Mouse (Mus musculus): ENCODE measurements around the gene Tbcd. TPM values are rescaled to one million over a fixed set of nuclear protein-coding genes. Genes with fewer than 3 reads are reported as not detected.

Tbcd gene
- 68.5 and 99.9 TPM in 2 replicates for polyA plus RNA-seq (2012; rRNA removed)

GRCm38 (mm10) chr11:121451753-121452635 is at the start of gene Tbcd:
Gene Tbcd (plus strand): TSS chr11:121451949.
- DNase-seq (ENCODE audit: low read depth), result peak; percentile 75

- DNase-seq (ENCODE audit: low read depth), result no peak
These were observed 44.2 kb upstream of the Tbcd start for GRCm38 (mm10) chr11:121407366-121408155.

- no peak for DNase-seq (ENCODE audit: low read depth)
These were observed 37.0 kb upstream of the Tbcd start for GRCm38 (mm10) chr11:121414762-121415161.

- no peak for DNase-seq (ENCODE audit: low read depth)
These were observed 36.4 kb upstream of the Tbcd start for GRCm38 (mm10) chr11:121415351-121415750.

GRCm38 (mm10) chr11:121417971-121418370 is 33.8 kb upstream of the Tbcd start:
- no peak for DNase-seq (ENCODE audit: low read depth)

GRCm38 (mm10) chr11:121418932-121419331 is 32.8 kb upstream of the Tbcd start:
- DNase-seq (ENCODE audit: low read depth), result no peak

- no peak for DNase-seq (ENCODE audit: low read depth)
These were observed 31.4 kb upstream of the Tbcd start for GRCm38 (mm10) chr11:121420379-121420778.

GRCm38 (mm10) chr11:121420830-121421552 is 30.8 kb upstream of the Tbcd start, which contains the start of gene Fn3krp:
Gene Fn3krp (plus strand): TSS chr11:121421401.
- peak; percentile 90 for DNase-seq (ENCODE audit: low read depth)

- no peak for DNase-seq (ENCODE audit: low read depth)
These were observed 30.1 kb upstream of the Tbcd start for GRCm38 (mm10) chr11:121421553-121422173.

- DNase-seq (ENCODE audit: low read depth), result no peak
These were observed 18.4 kb upstream of the Tbcd start for GRCm38 (mm10) chr11:121433397-121433796.

GRCm38 (mm10) chr11:121434156-121435155 is 17.3 kb upstream of the Tbcd start, which contains the start of gene Fn3k:
Gene Fn3k (plus strand): TSS chr11:121434913.
- no peak for DNase-seq (ENCODE audit: low read depth)

GRCm38 (mm10) chr11:121437236-121437635 is 14.5 kb upstream of the Tbcd start:
- no peak for DNase-seq (ENCODE audit: low read depth)

GRCm38 (mm10) chr11:121439686-121440292 is 12.0 kb upstream of the Tbcd start:
- no peak for DNase-seq (ENCODE audit: low read depth)

- no peak for DNase-seq (ENCODE audit: low read depth)
These were observed 10.1 kb upstream of the Tbcd start for GRCm38 (mm10) chr11:121441653-121442052.

GRCm38 (mm10) chr11:121442076-121442475 is 9.7 kb upstream of the Tbcd start:
- no peak for DNase-seq (ENCODE audit: low read depth)

GRCm38 (mm10) chr11:121451216-121451726 is 478 bp upstream of the Tbcd start:
- no peak for DNase-seq (ENCODE audit: low read depth)

GRCm38 (mm10) chr11:121457874-121458273 is 6.1 kb downstream of the Tbcd start:
- DNase-seq (ENCODE audit: low read depth), result no peak

- no peak for DNase-seq (ENCODE audit: low read depth)
These were observed 15.7 kb downstream of the Tbcd start for GRCm38 (mm10) chr11:121467408-121467807.

- DNase-seq (ENCODE audit: low read depth), result no peak
These were observed 23.1 kb downstream of the Tbcd start for GRCm38 (mm10) chr11:121474831-121475230.
